Mouse (Mus musculus): ENCODE measurements around the gene Gm4353.

Gene Gm4353

DNA sequence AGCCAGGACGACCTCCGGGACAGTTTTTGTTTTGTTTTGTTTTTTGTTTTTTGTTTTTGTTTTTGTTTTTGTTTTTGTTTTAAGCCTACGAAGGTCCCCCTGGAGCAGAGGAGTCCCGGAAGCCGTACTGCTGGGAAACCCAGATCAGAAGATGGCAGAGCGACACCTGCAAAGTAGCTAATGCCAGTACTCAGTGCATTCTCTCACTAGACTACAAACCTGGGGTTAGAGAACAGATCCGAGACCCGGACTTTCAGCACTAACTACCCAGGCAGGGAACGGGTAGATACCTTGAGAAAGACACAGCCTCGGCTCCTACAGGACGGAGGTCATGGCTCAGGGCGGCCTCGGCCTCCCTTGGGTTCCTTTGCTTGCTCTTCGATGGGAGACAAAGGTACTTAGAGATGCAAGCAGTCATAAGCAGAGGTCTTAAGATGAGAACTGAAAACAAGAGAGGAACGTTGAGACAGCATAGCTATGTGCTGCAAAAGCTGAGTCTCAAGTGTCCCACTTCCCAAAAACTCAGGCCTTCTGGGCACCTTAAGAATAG lies 43.9 kb downstream of the Gm4353 start:
- DNase-seq (ENCODE audit: low spot score), result no peak

DNA sequence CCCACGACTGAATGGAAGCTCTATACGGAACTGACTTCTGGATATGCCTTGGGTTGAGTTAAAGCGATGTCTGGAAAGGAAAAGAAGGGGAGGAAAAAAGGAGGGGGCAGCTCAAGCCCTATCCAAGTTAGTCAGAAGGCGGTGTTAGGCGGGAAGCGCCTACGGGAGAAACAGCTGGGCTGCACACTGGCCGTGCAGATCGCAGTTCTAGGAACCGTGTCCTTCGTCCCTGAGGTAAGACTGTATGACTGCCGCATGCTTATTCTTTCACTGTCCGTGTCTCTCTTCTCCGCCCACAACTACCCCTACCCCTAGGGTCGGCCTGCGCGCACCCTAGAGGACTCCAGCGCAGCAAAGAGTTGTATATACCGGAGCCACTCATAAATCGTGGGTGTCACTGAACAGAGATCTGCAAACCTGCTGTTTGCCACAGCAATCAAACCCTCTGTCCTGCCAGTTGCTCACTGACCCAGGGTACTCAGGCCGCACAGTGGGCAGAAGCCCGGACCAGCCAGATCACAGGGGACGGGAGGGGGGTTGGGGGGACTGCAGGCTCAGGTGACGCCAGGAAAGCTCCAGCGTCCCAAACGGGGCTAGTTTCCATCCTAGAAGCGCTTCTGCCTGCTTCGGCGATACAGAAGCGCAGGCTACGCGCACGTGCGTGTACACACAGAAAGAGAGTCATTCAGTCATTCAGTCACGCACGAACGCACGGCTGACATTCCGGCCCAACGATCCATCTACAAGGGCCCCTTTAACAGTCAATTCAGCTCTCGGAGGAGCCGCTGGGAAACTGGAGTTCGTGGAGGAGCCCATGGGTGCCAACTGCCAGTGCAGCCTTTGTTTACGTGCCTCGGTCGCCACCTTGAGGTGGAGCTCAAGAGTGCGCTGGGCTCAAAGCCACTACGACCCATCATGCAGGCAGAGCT lies 44.6 kb downstream of the Gm4353 start:
- peak; percentile 71 for DNase-seq (ENCODE audit: low spot score)

DNA sequence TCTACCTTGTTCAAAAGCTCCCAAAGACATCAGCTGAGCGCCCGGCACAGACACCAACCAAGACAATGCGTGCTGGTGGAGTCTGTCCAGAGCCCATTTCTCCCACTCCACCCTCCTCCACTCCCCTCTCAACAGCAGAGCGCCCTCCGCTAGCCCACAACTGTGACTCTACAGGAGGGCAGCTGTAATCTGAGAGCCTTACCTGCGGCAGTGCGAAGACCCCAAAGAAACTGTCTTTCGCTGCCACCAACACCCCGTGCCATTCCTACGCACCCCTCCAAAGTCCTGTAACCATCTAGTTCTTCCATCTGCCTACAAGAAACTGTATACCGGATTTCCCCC lies 45.3 kb downstream of the Gm4353 start, which contains the start of gene 1110004F10Rik:
Gene 1110004F10Rik (plus strand): TSS at position 202 of the 342 bp plus-strand sequence.
- no peak for DNase-seq (ENCODE audit: low spot score)

DNA sequence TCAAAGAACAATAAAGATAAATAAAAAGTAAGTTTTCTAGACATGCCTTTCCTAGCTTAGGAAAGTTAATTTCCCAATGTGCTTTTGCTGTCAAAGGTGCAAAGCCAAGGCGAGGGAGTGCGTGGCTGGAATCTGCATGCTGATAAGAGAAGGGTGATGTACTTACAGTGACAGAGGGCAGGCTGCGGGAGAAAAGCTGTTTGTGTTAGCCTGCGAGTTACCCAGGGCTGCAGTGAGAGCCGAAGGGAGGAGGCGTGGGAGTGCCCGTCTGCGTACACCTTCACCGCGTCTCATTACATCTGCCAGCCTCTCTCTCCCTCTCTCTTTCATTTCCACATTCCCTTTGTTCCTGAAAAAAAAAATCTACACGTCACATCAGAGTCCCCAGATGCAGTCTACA lies 45.9 kb downstream of the Gm4353 start, which contains the start of gene Sox6:
Gene Sox6 (minus strand): TSS at position 286 of the 400 bp plus-strand sequence.
- DNase-seq (ENCODE audit: low spot score), result no peak

DNA sequence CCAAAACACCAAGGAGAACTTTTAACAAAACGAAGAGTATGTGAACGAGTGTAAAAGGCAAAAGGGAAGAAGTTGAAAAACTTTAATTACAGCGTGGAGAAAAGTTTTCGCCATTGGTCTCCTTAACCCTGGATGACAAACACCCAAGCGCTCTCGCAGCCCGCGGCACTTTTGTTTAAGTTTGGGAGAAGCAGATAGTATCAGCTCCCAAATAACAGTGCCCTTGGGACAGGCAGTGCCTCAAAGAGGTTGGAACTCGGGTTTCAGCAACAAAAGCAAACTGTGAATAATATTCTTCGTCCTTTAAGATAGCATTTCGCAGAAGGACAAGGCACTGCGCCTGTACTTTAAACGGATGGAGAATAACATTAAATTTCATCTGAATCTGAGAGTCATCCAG lies 46.4 kb downstream of the Gm4353 start:
- DNase-seq (ENCODE audit: low spot score), result no peak

DNA sequence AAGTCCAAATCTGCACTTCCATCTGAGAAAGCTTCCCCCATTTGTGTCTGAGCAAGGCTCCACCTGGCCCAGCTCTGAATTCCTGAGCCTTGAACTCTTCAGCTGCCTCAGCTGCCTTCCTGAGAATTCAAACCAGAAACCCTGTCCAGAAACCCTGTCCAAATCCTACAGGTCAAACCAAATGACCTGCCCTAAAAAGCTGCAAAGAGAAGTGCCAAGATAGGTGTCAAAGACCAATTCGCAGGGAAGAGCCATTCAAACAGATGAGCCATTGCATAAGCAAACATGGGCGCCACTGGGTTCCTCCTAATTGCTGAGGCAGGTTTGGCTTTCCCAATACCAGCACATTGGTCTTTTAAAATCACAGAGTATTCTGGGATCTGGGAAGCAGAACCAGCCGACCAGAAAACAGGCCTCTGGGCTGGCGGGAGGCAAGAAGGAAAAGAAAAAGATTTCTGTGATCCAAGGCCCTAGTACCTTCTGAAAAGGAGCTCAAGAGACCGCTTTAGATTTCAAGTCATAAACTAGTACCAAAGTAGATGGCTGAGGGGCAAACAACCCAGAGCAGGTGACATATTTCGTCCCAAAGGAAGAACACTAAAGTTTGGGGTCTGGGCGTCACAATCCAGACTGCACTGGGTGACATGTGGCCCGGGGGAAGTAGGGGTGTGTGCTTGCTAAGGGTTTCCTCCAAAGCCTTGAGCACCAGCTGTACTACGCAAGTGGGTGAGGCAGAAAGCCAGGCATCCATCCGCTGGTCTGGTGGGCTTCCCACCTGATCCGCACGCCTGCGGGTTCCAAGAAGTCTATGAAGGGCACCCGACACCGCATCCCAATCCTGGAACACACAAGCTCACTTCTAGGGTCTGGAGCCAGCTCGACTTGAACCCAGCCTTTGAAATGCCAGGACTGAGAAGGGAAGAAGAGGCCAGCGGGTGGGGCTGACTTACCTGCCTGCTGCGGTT lies 47.6 kb downstream of the Gm4353 start:
- no peak for DNase-seq (ENCODE audit: low spot score)

DNA sequence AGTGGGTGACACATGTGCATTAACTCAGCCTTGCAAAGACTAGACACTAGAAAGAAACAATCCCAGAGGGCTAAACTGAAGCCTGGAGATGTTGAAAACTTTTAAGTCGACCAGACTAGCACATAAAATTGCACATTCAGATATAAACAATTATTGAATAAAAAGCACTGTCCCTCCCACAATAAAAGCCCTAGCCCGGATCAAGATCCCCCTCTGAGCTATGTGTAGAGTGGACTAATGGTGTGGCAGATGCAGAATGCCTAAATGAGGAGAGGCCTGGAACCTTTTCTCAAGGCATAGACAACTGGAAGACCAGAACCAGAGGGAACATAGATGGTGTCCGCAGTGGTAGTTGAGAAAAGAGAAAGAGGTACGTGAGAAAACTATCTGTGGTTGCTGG lies 48.9 kb downstream of the Gm4353 start:
- DNase-seq (ENCODE audit: low spot score), result no peak

DNA sequence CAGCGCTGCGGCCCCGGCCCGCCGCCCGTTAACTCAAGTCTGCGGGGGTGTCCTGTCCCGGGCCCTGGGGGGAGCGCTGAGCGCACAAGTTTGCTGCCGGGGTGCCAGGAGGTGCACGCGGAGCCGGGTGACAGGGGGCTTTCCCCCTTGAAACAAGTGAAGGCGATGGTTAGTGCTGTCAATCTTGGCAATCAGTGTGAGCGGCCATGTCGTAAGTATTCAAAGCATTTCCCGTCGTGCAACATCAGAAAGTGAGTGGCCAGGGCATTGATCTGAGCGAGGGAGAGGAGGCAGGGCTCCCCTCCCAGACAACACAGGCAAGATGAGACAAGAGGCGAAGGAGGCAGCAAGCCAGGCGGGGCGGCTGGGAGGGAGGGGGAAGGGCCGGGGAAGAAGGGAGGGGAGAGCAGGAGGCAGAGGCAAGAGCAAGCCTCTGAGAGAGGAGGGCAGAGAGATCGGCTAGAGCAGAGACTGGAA lies 50.1 kb downstream of the Gm4353 start:
- no peak for DNase-seq (ENCODE audit: low spot score)

DNA sequence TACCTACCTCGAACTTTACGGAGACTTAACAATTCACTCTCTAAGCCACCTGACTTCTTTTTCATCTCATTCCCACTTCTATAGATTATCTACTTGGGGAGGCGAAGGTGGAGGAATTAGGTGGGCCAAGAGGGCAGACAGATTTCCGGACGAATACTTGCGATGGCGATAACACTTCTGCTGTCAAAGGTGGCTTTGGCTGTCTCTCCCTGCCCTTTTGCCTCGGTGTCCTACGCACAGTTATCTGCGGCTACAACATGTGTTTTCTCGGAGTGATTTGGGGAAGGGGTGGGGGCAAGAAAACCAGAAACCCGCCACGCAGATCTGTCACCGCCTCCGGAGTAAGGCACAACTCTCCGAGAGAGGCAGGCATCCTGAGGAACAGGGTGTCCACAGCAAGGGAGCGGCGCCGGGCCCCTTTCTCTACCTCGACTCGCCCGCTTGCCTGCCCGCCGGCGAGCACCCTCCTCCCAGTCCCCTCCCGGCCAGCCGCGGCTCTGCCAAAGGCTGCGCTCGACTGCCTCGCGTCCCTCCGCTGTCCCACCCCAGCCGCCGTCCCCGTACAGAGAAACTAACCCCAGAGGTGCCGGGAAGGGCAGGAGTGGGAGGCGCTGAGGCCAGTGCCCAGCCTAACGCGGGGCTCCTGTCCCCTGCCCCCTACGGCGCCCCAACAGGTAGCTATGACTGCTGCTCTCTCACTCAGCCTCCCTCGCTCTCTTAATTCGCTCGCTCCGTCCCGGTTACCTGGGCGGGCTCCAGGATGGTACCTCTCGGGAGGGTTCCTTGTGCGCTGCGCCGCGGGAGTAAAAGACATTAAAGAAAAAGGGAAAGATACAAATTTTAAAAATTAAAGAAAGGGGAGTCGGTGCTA lies 50.8 kb downstream of the Gm4353 start:
- DNase-seq (ENCODE audit: low spot score), result no peak
